Mouse (Mus musculus): Measurements from ENCODE around the gene Itpr2. TPM values are rescaled to one million over a fixed set of nuclear protein-coding genes. Genes with fewer than 3 reads are reported as not detected.

Gene Itpr2
- polyA plus RNA-seq, 1 experiment from 2014 or later, result 9.3 TPM

GRCm38 (mm10) chr6:146404156-146404555 lies 97.9 kb downstream of the Itpr2 start:
- WGBS, result 29% methylated on average over 10 of the region's 10 CpGs
- no peak overlapping the region for H3K4me2 ChIP-seq
- no peaks in the 10 kb centered on the region for H3K9me3 ChIP-seq
- no peak overlapping the region for H3K9ac ChIP-seq
- no peaks in the 10 kb centered on the region for H3K27me3 ChIP-seq
- no peak overlapping the region for H3K27ac ChIP-seq (replicated peaks)
- H3K4me1 ChIP-seq (replicated peaks), result 0 out of 2 replicates have a peak, but pooled peaks cover 6% of the 10 kb centered on the region
- no peak for ATAC-seq (ENCODE audit: low FRiP score, low read depth)
- H3K36me3 ChIP-seq, result no peaks in the 10 kb centered on the region
- H3K4me3 ChIP-seq, result no peak overlapping the region

- no peak overlapping the region for H3K4me2 ChIP-seq
- no peaks in the 10 kb centered on the region for H3K9me3 ChIP-seq
- H3K4me1 ChIP-seq (replicated peaks), result 0 out of 2 replicates have a peak, but pooled peaks cover 6% of the 10 kb centered on the region
- 65% methylated on average over 6 of the region's 6 CpGs for WGBS
- H3K36me3 ChIP-seq, result no peaks in the 10 kb centered on the region
- no peak overlapping the region for H3K4me3 ChIP-seq
- no peak overlapping the region for H3K9ac ChIP-seq
- no peak overlapping the region for H3K27ac ChIP-seq (replicated peaks)
- no peaks in the 10 kb centered on the region for H3K27me3 ChIP-seq
- 0 out of 2 replicates have a peak, but pooled peaks have one; percentile 32 for ATAC-seq (ENCODE audit: low FRiP score, low read depth)
These were observed 98.9 kb downstream of the Itpr2 start for GRCm38 (mm10) chr6:146402905-146403642.

GRCm38 (mm10) chr6:146397803-146398202 lies 104.2 kb downstream of the Itpr2 start:
- no peaks in the 10 kb centered on the region for H3K27me3 ChIP-seq
- no peaks in the 10 kb centered on the region for H3K4me1 ChIP-seq (replicated peaks)
- no peak overlapping the region for H3K9ac ChIP-seq
- no peak overlapping the region for H3K27ac ChIP-seq (replicated peaks)
- WGBS, result 71% methylated on average over 3 of the region's 3 CpGs
- no peak for ATAC-seq (ENCODE audit: low FRiP score, low read depth)
- H3K9me3 ChIP-seq, result no peaks in the 10 kb centered on the region
- no peak overlapping the region for H3K4me2 ChIP-seq
- H3K36me3 ChIP-seq, result no peaks in the 10 kb centered on the region
- H3K4me3 ChIP-seq, result no peak overlapping the region

- Histone ChIP-seq H3K9ac (no peak overlapping the region), H3K27me3 (no peaks in the 10 kb centered on the region), H3K4me1 (replicated peaks) (no peaks in the 10 kb centered on the region), H3K4me3 (no peak overlapping the region), H3K36me3 (no peaks in the 10 kb centered on the region), H3K4me2 (no peak overlapping the region), H3K9me3 (no peaks in the 10 kb centered on the region), H3K27ac (replicated peaks) (no peak overlapping the region)
- ATAC-seq (ENCODE audit: low FRiP score, low read depth), result no peak
- 74% methylated on average over 5 of the region's 5 CpGs for WGBS
These were observed 105.8 kb downstream of the Itpr2 start for GRCm38 (mm10) chr6:146396253-146396652.

DNA sequence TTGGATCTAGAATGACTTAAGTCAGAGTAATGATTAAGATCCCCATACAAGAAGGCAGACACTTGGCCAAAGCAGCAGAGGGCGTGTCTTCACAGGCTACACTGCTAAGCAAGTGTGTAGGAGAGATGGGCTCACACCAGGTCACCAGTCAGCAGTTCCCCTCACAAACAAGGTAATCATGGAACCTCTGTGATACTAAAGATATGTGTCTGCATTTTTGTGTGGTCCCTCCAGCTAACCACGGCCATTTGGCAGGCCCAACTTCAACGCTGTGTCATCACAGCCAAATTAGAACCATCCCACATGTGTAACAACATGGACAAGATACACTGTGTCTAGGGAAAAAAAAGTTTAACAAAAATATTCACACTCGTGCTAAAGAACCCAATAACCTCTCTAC lies 106.4 kb downstream of the Itpr2 start:
- no peak overlapping the region for H3K9ac ChIP-seq
- H3K4me3 ChIP-seq, result no peak overlapping the region
- ATAC-seq (ENCODE audit: low FRiP score, low read depth), result no peak
- H3K27ac ChIP-seq (replicated peaks), result no peak overlapping the region
- no peaks in the 10 kb centered on the region for H3K27me3 ChIP-seq
- no peaks in the 10 kb centered on the region for H3K9me3 ChIP-seq
- no peaks in the 10 kb centered on the region for H3K4me1 ChIP-seq (replicated peaks)
- H3K4me2 ChIP-seq, result no peak overlapping the region
- WGBS, result 94% methylated on average over 4 of the region's 4 CpGs
- H3K36me3 ChIP-seq, result no peaks in the 10 kb centered on the region

- H3K36me3 ChIP-seq, result no peaks in the 10 kb centered on the region
- H3K27ac ChIP-seq (replicated peaks), result no peak overlapping the region
- WGBS, result 89% methylated on average over 2 of the region's 2 CpGs
- no peak overlapping the region for H3K9ac ChIP-seq
- no peaks in the 10 kb centered on the region for H3K27me3 ChIP-seq
- H3K4me2 ChIP-seq, result no peak overlapping the region
- H3K4me3 ChIP-seq, result no peak overlapping the region
- H3K9me3 ChIP-seq, result no peaks in the 10 kb centered on the region
- ATAC-seq (ENCODE audit: low FRiP score, low read depth), result no peak
- H3K4me1 ChIP-seq (replicated peaks), result peaks cover 8% of the 10 kb centered on the region; the same call in 1 of the 2 replicates
These were observed 109.8 kb downstream of the Itpr2 start for GRCm38 (mm10) chr6:146392188-146392587.

GRCm38 (mm10) chr6:146390159-146390558 lies 111.9 kb downstream of the Itpr2 start:
- H3K4me2 ChIP-seq, result no peak overlapping the region
- H3K4me1 ChIP-seq (replicated peaks), result peaks cover 13% of the 10 kb centered on the region; the same call in 1 of the 2 replicates
- no peaks in the 10 kb centered on the region for H3K9me3 ChIP-seq
- no peak overlapping the region for H3K27ac ChIP-seq (replicated peaks)
- no peaks in the 10 kb centered on the region for H3K36me3 ChIP-seq
- H3K27me3 ChIP-seq, result no peaks in the 10 kb centered on the region
- 91% methylated on average over 4 of the region's 4 CpGs for WGBS
- ATAC-seq (ENCODE audit: low FRiP score, low read depth), result no peak
- H3K9ac ChIP-seq, result no peak overlapping the region
- no peak overlapping the region for H3K4me3 ChIP-seq

- peak; percentile 66; the same call in 1 of the 2 replicates for ATAC-seq (ENCODE audit: low FRiP score, low read depth)
- H3K4me3 ChIP-seq, result no peak overlapping the region
- H3K4me1 ChIP-seq (replicated peaks), result peaks cover 13% of the 10 kb centered on the region; the same call in 1 of the 2 replicates
- H3K27ac ChIP-seq (replicated peaks), result no peak overlapping the region
- no peaks in the 10 kb centered on the region for H3K36me3 ChIP-seq
- H3K9ac ChIP-seq, result no peak overlapping the region
- H3K9me3 ChIP-seq, result no peaks in the 10 kb centered on the region
- no peak overlapping the region for H3K4me2 ChIP-seq
- H3K27me3 ChIP-seq, result no peaks in the 10 kb centered on the region
- WGBS, result 76% methylated on average over 4 of the region's 4 CpGs
These were observed 114.0 kb downstream of the Itpr2 start for GRCm38 (mm10) chr6:146388010-146388409.

DNA sequence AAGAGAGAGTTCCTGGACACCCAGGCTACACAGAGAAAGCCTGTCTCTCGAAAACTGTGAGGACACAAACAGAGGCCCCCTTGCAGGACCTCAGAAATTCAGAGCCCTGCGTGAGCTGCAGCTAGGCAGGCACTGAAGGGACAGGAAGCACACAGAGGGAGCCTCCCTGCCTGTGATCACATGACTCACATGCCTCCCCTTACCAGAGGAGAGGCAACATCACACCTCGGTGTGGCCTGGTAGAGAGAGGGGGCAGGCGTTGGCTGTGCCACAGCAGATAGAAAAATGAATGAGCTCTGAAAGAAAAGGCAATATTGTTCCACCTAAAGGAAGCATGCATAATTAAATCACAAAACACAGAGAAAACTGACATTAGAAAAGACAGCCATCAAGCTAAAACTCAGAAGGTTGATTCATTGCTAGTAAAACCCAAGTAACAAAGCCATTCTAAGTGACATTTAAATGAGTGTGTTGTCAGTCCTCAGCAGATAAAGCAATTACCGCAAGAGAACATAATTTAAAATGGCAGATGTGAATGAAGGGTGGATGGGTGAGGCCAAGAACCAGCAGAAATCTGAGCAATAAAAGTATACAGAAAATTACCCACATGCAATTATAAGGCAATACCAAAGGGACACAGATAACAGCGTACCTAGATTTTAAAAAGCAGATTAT lies 114.8 kb downstream of the Itpr2 start:
- WGBS, result 27% methylated on average over 6 of the region's 6 CpGs
- H3K4me3 ChIP-seq, result no peak overlapping the region
- no peak overlapping the region for H3K4me2 ChIP-seq
- no peaks in the 10 kb centered on the region for H3K36me3 ChIP-seq
- H3K9me3 ChIP-seq, result no peaks in the 10 kb centered on the region
- no peak for ATAC-seq (ENCODE audit: low FRiP score, low read depth)
- no peaks in the 10 kb centered on the region for H3K27me3 ChIP-seq
- H3K9ac ChIP-seq, result no peak overlapping the region
- peaks cover 13% of the 10 kb centered on the region; the same call in 1 of the 2 replicates for H3K4me1 ChIP-seq (replicated peaks)
- peak overlapping the region; percentile 12; the same call in 1 of the 2 replicates for H3K27ac ChIP-seq (replicated peaks)

- Histone ChIP-seq H3K9ac (no peak overlapping the region), H3K36me3 (no peaks in the 10 kb centered on the region), H3K4me2 (no peak overlapping the region), H3K4me3 (no peak overlapping the region), H3K27ac (replicated peaks) (no peak overlapping the region), H3K27me3 (no peaks in the 10 kb centered on the region), H3K4me1 (replicated peaks) (no peaks in the 10 kb centered on the region), H3K9me3 (no peaks in the 10 kb centered on the region)
- 82% methylated on average over 8 of the region's 8 CpGs for WGBS
- no peak for ATAC-seq (ENCODE audit: low FRiP score, low read depth)
These were observed 122.8 kb downstream of the Itpr2 start for GRCm38 (mm10) chr6:146379263-146379662.

- WGBS, result 59% methylated on average over 2 of the region's 2 CpGs
- H3K9ac ChIP-seq, result no peak overlapping the region
- no peaks in the 10 kb centered on the region for H3K27me3 ChIP-seq
- no peaks in the 10 kb centered on the region for H3K36me3 ChIP-seq
- H3K9me3 ChIP-seq, result no peaks in the 10 kb centered on the region
- no peak for ATAC-seq (ENCODE audit: low FRiP score, low read depth)
- H3K4me1 ChIP-seq (replicated peaks), result no peaks in the 10 kb centered on the region
- H3K4me3 ChIP-seq, result no peak overlapping the region
- H3K4me2 ChIP-seq, result no peak overlapping the region
- no peak overlapping the region for H3K27ac ChIP-seq (replicated peaks)
These were observed 130.5 kb downstream of the Itpr2 start for GRCm38 (mm10) chr6:146371511-146371910.

DNA sequence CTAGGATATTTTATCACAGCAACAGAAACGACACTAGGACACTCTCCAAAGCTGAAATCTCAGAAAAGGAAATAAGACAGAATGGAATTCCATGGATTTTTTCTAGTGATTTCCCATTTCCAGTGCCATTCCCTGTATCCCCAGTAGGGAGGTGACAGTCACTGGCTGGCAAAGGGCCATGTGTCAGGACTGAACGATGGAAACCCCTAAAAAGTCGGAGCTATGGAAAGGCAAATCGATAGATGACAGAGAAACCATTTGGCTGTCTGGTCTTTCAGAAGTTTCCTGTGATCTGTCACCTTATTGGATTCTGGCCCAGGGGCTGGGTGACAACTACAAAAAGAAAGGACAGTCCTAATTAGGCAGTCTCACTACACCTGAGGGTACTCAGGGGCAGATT lies 135.8 kb downstream of the Itpr2 start:
- Histone ChIP-seq H3K4me2 (no peak overlapping the region), H3K27me3 (no peaks in the 10 kb centered on the region), H3K27ac (replicated peaks) (no peak overlapping the region), H3K4me1 (replicated peaks) (no peaks in the 10 kb centered on the region), H3K36me3 (no peaks in the 10 kb centered on the region), H3K4me3 (no peak overlapping the region), H3K9me3 (no peaks in the 10 kb centered on the region), H3K9ac (no peak overlapping the region)
- no peak for ATAC-seq (ENCODE audit: low FRiP score, low read depth)
- WGBS, result 91% methylated on average over 4 of the region's 4 CpGs
